Comparison of ENCODE assay signal across 8 mouse cellular contexts in genomic region chr17:35896781-35897643, GRCm38 (mm10). TPM values are rescaled to one million over a fixed set of nuclear protein-coding genes. Genes with fewer than 3 reads are reported as not detected.
DNase-seq lines count a peak whose midpoint lies in the region; ATAC-seq lines count a peak whose summit lies in the region.

TSS of gene 2310061I04Rik (minus strand) at chr17:35897431.

- peak; percentile 75 for ATAC-seq in inflammation-experienced regulatory T-cells, adult 6 months
- ATAC-seq in megakaryocyte progenitor cell, adult 5-6 weeks (replicated peaks; ENCODE audit: poor library complexity), result peak; percentile 72

- intact Hi-C loops in left cerebral cortex, postnatal 10 days (cut with DNase I), result no loop called here

- peak; percentile 92 to 93 for DNase-seq in adrenal gland, adult 18-20 months (ENCODE audit: low spot score in 2 of 2)
- DNase-seq in embryo, embryonic 11 days, result peak; percentile 95
- peak; percentile 94 for DNase-seq in gastrocnemius, postnatal 25 days
- peak; percentile 87 to 93 for DNase-seq in left cerebral cortex, postnatal 10 days (ENCODE audit: extremely low spot score in 1 of 2, low spot score in 2 of 2)
- DNase-seq in right cerebral cortex, postnatal 10 days (ENCODE audit: low spot score in 2 of 2), result peak; percentile 93 to 95
- DNase-seq in urinary bladder, postnatal 14 days (ENCODE audit: low spot score), result peak; percentile 89

RNA-seq across cellular contexts. Expression of gene 2310061I04Rik, which starts in this region (rescaled TPM):
- total RNA-seq in adrenal gland, adult 18-20 months (2021), result 10 to 100 TPM; 49.5 to 53.8 TPM
- total RNA-seq in gastrocnemius, postnatal 25 days (2021), result 10 to 100 TPM; 62.4 to 86.6 TPM
- 10 to 100 TPM; 15.3 to 21.6 (median 15.4) TPM for polyA plus RNA-seq in inflammation-experienced regulatory T-cells, adult 6 months (2017; shearing (Covaris generic))
- 10 to 100 TPM; 61.5 to 72.4 TPM for total RNA-seq in left cerebral cortex, postnatal 10 days (2021)
- 38.8 and 51.8 TPM in 2 replicates for total RNA-seq in megakaryocyte progenitor cell, adult 5-6 weeks (2015)
- total RNA-seq in megakaryocyte progenitor cell, adult 5-6 weeks (2017), result 4.5 and 7.5 TPM in 2 replicates

Comparison
In these comparisons a context has a peak if more than half of its experiments do, and no peak if none do; other contexts are left out.
1. Peak in every context shown above with its lines: DNase-seq and ATAC-seq.